Mouse (Mus musculus) heart, adult 2 months (tissue): ENCODE measurements around the gene Kcne4.

Source experiments
- CTCF ChIP-seq: fragments of 200-600 bp; IDR thresholded peaks from 2 replicates; pipeline ENCODE4 v1.8.1; 2022; ENCODE audit warnings: antibody characterized with exemption, mild to moderate bottlenecking, moderate library complexity
- EP300 ChIP-seq: fragments of 200-500 bp; IDR thresholded peaks from 2 replicates; pipeline ENCODE4 v1.6.1; 2011; ENCODE audit warnings: low read depth, low read length, control low read depth; ENCODE audit not compliant: insufficient read depth
- POLR2A ChIP-seq: fragments of 200-500 bp; IDR thresholded peaks from 2 replicates; pipeline ENCODE4 v1.6.1; 2011; ENCODE audit warnings: mild to moderate bottlenecking, low read depth, low read length, control low read depth; ENCODE audit not compliant: insufficient read depth

DNA sequence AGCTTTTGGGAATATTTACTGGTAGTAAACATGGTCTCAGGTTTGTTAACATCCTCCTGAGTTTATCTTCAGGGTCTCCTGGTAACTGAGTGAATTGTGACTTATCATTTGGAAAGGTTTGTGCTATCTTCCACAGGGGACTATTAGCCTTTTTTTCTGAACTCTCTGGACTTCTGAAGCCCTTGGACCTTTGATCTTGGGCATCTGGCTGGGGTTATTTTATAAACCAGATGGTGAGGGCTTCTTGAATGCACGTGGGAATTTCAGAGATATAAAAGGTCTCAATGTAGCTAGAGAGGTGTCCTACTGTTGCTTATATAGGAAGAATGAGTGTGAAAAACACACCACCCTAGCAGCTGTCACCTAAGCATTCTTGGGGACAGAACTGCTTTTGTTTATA is 37.7 kb downstream of the Kcne4 start:
- TF ChIP-seq POLR2A (no peak), CTCF (no peak), EP300 (no peak)
